Mouse (Mus musculus) heart, adult 2 months (tissue): Measurements from ENCODE around the gene Yipf1.

Source experiments
- CTCF ChIP-seq: fragments of 200-600 bp; IDR thresholded peaks from 2 replicates; pipeline ENCODE4 v1.8.1; 2022; ENCODE audit warnings: antibody characterized with exemption, mild to moderate bottlenecking, moderate library complexity
- EP300 ChIP-seq: fragments of 200-500 bp; IDR thresholded peaks from 2 replicates; pipeline ENCODE4 v1.6.1; 2011; ENCODE audit warnings: low read depth, low read length, control low read depth; ENCODE audit not compliant: insufficient read depth
- POLR2A ChIP-seq: fragments of 200-500 bp; IDR thresholded peaks from 2 replicates; pipeline ENCODE4 v1.6.1; 2011; ENCODE audit warnings: mild to moderate bottlenecking, low read depth, low read length, control low read depth; ENCODE audit not compliant: insufficient read depth

DNA sequence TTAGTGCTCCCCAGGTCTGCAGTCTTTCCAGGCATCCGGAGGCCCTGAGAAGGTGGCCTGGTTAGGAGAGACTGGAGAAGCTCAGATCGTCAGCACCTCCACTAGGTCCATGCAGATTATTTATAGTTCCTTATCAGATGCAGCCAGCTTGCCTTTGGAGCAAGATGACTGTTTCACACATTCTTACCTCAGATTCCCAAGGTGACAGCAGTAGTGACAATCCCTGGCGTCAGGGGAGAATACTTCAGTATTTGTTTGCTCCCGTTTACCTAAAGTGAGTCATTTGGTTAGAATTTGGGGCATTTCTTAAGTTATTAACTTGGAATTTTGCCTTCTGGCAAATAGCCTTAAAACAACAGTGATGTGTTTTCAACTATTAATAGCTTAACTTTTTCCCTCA is 60.5 kb downstream of the Yipf1 start:
- TF ChIP-seq CTCF (no peak), POLR2A (no peak), EP300 (no peak)
